Mouse (Mus musculus): ENCODE results near the gene Prkn.

The Prkn gene

GRCm38 (mm10) chr17:12047032-12047431, 1206.8 kb downstream of the Prkn start:
- in situ Hi-C loops (cut with MboI; ENCODE audit: low pct_unique_long_range_greater_than_20kb in 1 of 2, low sequenced_read_pairs in 2 of 2, unreplicated experiment in 1 of 2): loop anchor here (10.0 kb wide), 2 partner anchors 168 to 318 kb away; no protein-coding TSS in a partner anchor

- in situ Hi-C loops (cut with MboI; ENCODE audit: low pct_unique_long_range_greater_than_20kb in 1 of 2, low sequenced_read_pairs in 2 of 2, unreplicated experiment in 1 of 2): loop anchor here (10.0 kb wide), 2 partner anchors 167 to 317 kb away; no protein-coding TSS in a partner anchor
These were observed 1207.3 kb downstream of the Prkn start for GRCm38 (mm10) chr17:12047523-12047922.

GRCm38 (mm10) chr17:12048695-12049490, 1208.7 kb downstream of the Prkn start:
- in situ Hi-C loops (cut with MboI; ENCODE audit: low pct_unique_long_range_greater_than_20kb in 1 of 2, low sequenced_read_pairs in 2 of 2, unreplicated experiment in 1 of 2): loop anchor here (10.0 kb wide), 2 partner anchors 166 to 316 kb away; no protein-coding TSS in a partner anchor

- in situ Hi-C loops (cut with MboI; ENCODE audit: low pct_unique_long_range_greater_than_20kb in 1 of 2, low sequenced_read_pairs in 2 of 2, unreplicated experiment in 1 of 2): no loop called here
These were observed 1210.1 kb downstream of the Prkn start for GRCm38 (mm10) chr17:12050261-12050660.

- in situ Hi-C loops (cut with MboI; ENCODE audit: low pct_unique_long_range_greater_than_20kb in 1 of 2, low sequenced_read_pairs in 2 of 2, unreplicated experiment in 1 of 2): no loop called here
These were observed 1210.8 kb downstream of the Prkn start for GRCm38 (mm10) chr17:12051031-12051430.

- in situ Hi-C loops (cut with MboI; ENCODE audit: low pct_unique_long_range_greater_than_20kb in 1 of 2, low sequenced_read_pairs in 2 of 2, unreplicated experiment in 1 of 2): no loop called here
These were observed 1212.5 kb downstream of the Prkn start for GRCm38 (mm10) chr17:12052651-12053050.

GRCm38 (mm10) chr17:12059041-12059440, 1218.9 kb downstream of the Prkn start:
- in situ Hi-C loops (cut with MboI; ENCODE audit: low pct_unique_long_range_greater_than_20kb in 1 of 2, low sequenced_read_pairs in 2 of 2, unreplicated experiment in 1 of 2): no loop called here

GRCm38 (mm10) chr17:12061381-12061780, 1221.2 kb downstream of the Prkn start:
- in situ Hi-C loops (cut with MboI; ENCODE audit: low pct_unique_long_range_greater_than_20kb in 1 of 2, low sequenced_read_pairs in 2 of 2, unreplicated experiment in 1 of 2): no loop called here

- in situ Hi-C loops (cut with MboI; ENCODE audit: low pct_unique_long_range_greater_than_20kb in 1 of 2, low sequenced_read_pairs in 2 of 2, unreplicated experiment in 1 of 2): no loop called here
These were observed 1222.7 kb downstream of the Prkn start for GRCm38 (mm10) chr17:12062861-12063260.

- in situ Hi-C loops (cut with MboI; ENCODE audit: low pct_unique_long_range_greater_than_20kb in 1 of 2, low sequenced_read_pairs in 2 of 2, unreplicated experiment in 1 of 2): no loop called here
These were observed 1223.3 kb downstream of the Prkn start for GRCm38 (mm10) chr17:12063533-12063932.

GRCm38 (mm10) chr17:12066054-12066453, 1225.9 kb downstream of the Prkn start:
- in situ Hi-C loops (cut with MboI; ENCODE audit: low pct_unique_long_range_greater_than_20kb in 1 of 2, low sequenced_read_pairs in 2 of 2, unreplicated experiment in 1 of 2): no loop called here

- in situ Hi-C loops (cut with MboI; ENCODE audit: low pct_unique_long_range_greater_than_20kb in 1 of 2, low sequenced_read_pairs in 2 of 2, unreplicated experiment in 1 of 2): no loop called here
These were observed 1236.6 kb downstream of the Prkn start for GRCm38 (mm10) chr17:12076816-12077215.

GRCm38 (mm10) chr17:12080656-12081495, 1240.7 kb downstream of the Prkn start:
- in situ Hi-C loops (cut with MboI; ENCODE audit: low pct_unique_long_range_greater_than_20kb in 1 of 2, low sequenced_read_pairs in 2 of 2, unreplicated experiment in 1 of 2): no loop called here

GRCm38 (mm10) chr17:12082201-12082600, 1242.0 kb downstream of the Prkn start:
- in situ Hi-C loops (cut with MboI; ENCODE audit: low pct_unique_long_range_greater_than_20kb in 1 of 2, low sequenced_read_pairs in 2 of 2, unreplicated experiment in 1 of 2): no loop called here

GRCm38 (mm10) chr17:12090261-12090927, 1250.2 kb downstream of the Prkn start:
- in situ Hi-C loops (cut with MboI; ENCODE audit: low pct_unique_long_range_greater_than_20kb in 1 of 2, low sequenced_read_pairs in 2 of 2, unreplicated experiment in 1 of 2): no loop called here

GRCm38 (mm10) chr17:12092901-12093564, 1252.8 kb downstream of the Prkn start:
- in situ Hi-C loops (cut with MboI; ENCODE audit: low pct_unique_long_range_greater_than_20kb in 1 of 2, low sequenced_read_pairs in 2 of 2, unreplicated experiment in 1 of 2): no loop called here

GRCm38 (mm10) chr17:12094016-12094415, 1253.8 kb downstream of the Prkn start:
- in situ Hi-C loops (cut with MboI; ENCODE audit: low pct_unique_long_range_greater_than_20kb in 1 of 2, low sequenced_read_pairs in 2 of 2, unreplicated experiment in 1 of 2): no loop called here

GRCm38 (mm10) chr17:12094827-12095590, 1254.8 kb downstream of the Prkn start:
- in situ Hi-C loops (cut with MboI; ENCODE audit: low pct_unique_long_range_greater_than_20kb in 1 of 2, low sequenced_read_pairs in 2 of 2, unreplicated experiment in 1 of 2): no loop called here
